Mouse (Mus musculus) urinary bladder, postnatal 14 days (tissue): Measurements from ENCODE around the gene Ddx58.

Experiments used
- DNase-seq: peaks from one replicate; pipeline ENCODE4 v3.0.0; 2021; ENCODE audit warnings: low spot score

The Ddx58 gene

GRCm38 (mm10) chr4:40239409-40240271 lies at the start of gene Ddx58:
Gene Ddx58, minus strand, starts transcription at chr4:40239828.
- DNase-seq = peak; percentile 30

GRCm38 (mm10) chr4:40289046-40289445 lies 49.4 kb upstream of the Ddx58 start:
- no peak for DNase-seq

- no peak for DNase-seq
These were observed 47.8 kb upstream of the Ddx58 start for GRCm38 (mm10) chr4:40287415-40287814.

GRCm38 (mm10) chr4:40285582-40285981 lies 46.0 kb upstream of the Ddx58 start:
- peak; percentile 74 for DNase-seq

GRCm38 (mm10) chr4:40279276-40279900 lies 39.8 kb upstream of the Ddx58 start, which contains the start of gene Ndufb6:
Gene Ndufb6, minus strand, starts transcription at chr4:40279421.
- peak; percentile 95 for DNase-seq

- peak; percentile 8 for DNase-seq
These were observed 39.2 kb upstream of the Ddx58 start for GRCm38 (mm10) chr4:40278880-40279275.

- DNase-seq = peak; percentile 97
These were observed 29.9 kb upstream of the Ddx58 start, which contains the start of the genes Smim27 and Topors for GRCm38 (mm10) chr4:40269430-40270032. Gene Smim27, plus strand, starts transcription at chr4:40269579. Gene Topors, minus strand, starts transcription at chr4:40269850.

GRCm38 (mm10) chr4:40268835-40269234 lies 29.2 kb upstream of the Ddx58 start:
- DNase-seq = no peak

- peak; percentile 91 for DNase-seq
These were observed 28.7 kb upstream of the Ddx58 start for GRCm38 (mm10) chr4:40268204-40268813.

GRCm38 (mm10) chr4:40267681-40268080 lies 28.1 kb upstream of the Ddx58 start:
- DNase-seq = no peak

- DNase-seq = no peak
These were observed 24.7 kb upstream of the Ddx58 start for GRCm38 (mm10) chr4:40264321-40264720.

GRCm38 (mm10) chr4:40254385-40255103 lies 14.9 kb upstream of the Ddx58 start:
- no peak for DNase-seq

- DNase-seq = no peak
These were observed 14.1 kb upstream of the Ddx58 start for GRCm38 (mm10) chr4:40253766-40254165.

- no peak for DNase-seq
These were observed 11.4 kb upstream of the Ddx58 start for GRCm38 (mm10) chr4:40250984-40251383.

GRCm38 (mm10) chr4:40244035-40244434 lies 4.4 kb upstream of the Ddx58 start:
- DNase-seq = no peak

- DNase-seq = no peak
These were observed 3.4 kb upstream of the Ddx58 start for GRCm38 (mm10) chr4:40243006-40243405.

- DNase-seq = no peak
These were observed 2.3 kb upstream of the Ddx58 start for GRCm38 (mm10) chr4:40241928-40242327.

GRCm38 (mm10) chr4:40240272-40240744 lies 680 bp upstream of the Ddx58 start:
- no peak for DNase-seq

- peak; percentile 58 for DNase-seq
These were observed 882 bp downstream of the Ddx58 start for GRCm38 (mm10) chr4:40238483-40239408.

GRCm38 (mm10) chr4:40236829-40237228 lies 2.8 kb downstream of the Ddx58 start:
- no peak for DNase-seq
